Mouse (Mus musculus) brain, embryonic 14.5 days (tissue): ENCODE measurements around the gene Kcnb1.

Experiments used
- CTCF ChIP-seq: fragments of 200-500 bp; IDR thresholded peaks from 2 replicates; pipeline ENCODE4 v1.5.1; 2012; ENCODE audit warnings: inconsistent platforms, mild to moderate bottlenecking, moderate library complexity, borderline replicate concordance; ENCODE audit not compliant: insufficient read depth, insufficient read length; ENCODE audit errors: extremely low read depth
- POLR2A ChIP-seq: fragments of 200-500 bp; IDR thresholded peaks from 2 replicates; pipeline ENCODE4 v1.6.1; 2012; ENCODE audit warnings: mild to moderate bottlenecking, inconsistent platforms, borderline replicate concordance; ENCODE audit not compliant: poor library complexity, insufficient read depth, insufficient read length, severe bottlenecking; ENCODE audit errors: extremely low read depth

- TF ChIP-seq CTCF (peak; percentile 97), POLR2A (no peak)
Observed at GRCm38 (mm10) chr2:167112737-167113136, 77.2 kb downstream of the Kcnb1 start.
